Mouse (Mus musculus): Measurements from ENCODE around the gene Zfp266. TPM values are rescaled to one million over a fixed set of nuclear protein-coding genes. Genes with fewer than 3 reads are reported as not detected.

Zfp266 gene
- polyA plus RNA-seq (2014; fragmentation: Illumina TruSeq; extraction: RNeasy Lipid Tissue Mini Kit (QIAGEN cat#74804); ENCODE audit: low read depth, low replicate concordance) = 44.9 TPM

GRCm38 (mm10) chr9:20521306-20521957, at the start of gene Zfp266:
Gene Zfp266 (minus strand): TSS chr9:20521417.

GRCm38 (mm10) chr9:20492527-20493233, 28.5 kb downstream of the Zfp266 start, which contains the start of gene Zfp426:
Gene Zfp426 (minus strand): TSS chr9:20492746.

GRCm38 (mm10) chr9:20459377-20460317, 61.6 kb downstream of the Zfp266 start, which contains the start of gene Zfp26:
Gene Zfp26 (minus strand): TSS chr9:20460162.

Other genes starting within 250 kb of the Zfp266 start
- not detected for gene Olfr39, start 239.1 kb downstream of the Zfp266 start, polyA plus RNA-seq (2014; fragmentation: Illumina TruSeq; extraction: RNeasy Lipid Tissue Mini Kit (QIAGEN cat#74804); ENCODE audit: low read depth, low replicate concordance)
- gene Olfr873, start 222.9 kb downstream of the Zfp266 start, polyA plus RNA-seq (2014; fragmentation: Illumina TruSeq; extraction: RNeasy Lipid Tissue Mini Kit (QIAGEN cat#74804); ENCODE audit: low read depth, low replicate concordance) = not detected
- gene Olfr18, start 185.3 kb downstream of the Zfp266 start, polyA plus RNA-seq (2014; fragmentation: Illumina TruSeq; extraction: RNeasy Lipid Tissue Mini Kit (QIAGEN cat#74804); ENCODE audit: low read depth, low replicate concordance) = not detected
- gene Zfp560, start 136.2 kb downstream of the Zfp266 start, polyA plus RNA-seq (2014; fragmentation: Illumina TruSeq; extraction: RNeasy Lipid Tissue Mini Kit (QIAGEN cat#74804); ENCODE audit: low read depth, low replicate concordance) = 32.9 TPM
- gene Zfp26, start 61.3 kb downstream of the Zfp266 start, polyA plus RNA-seq (2014; fragmentation: Illumina TruSeq; extraction: RNeasy Lipid Tissue Mini Kit (QIAGEN cat#74804); ENCODE audit: low read depth, low replicate concordance) = 20.2 TPM
- gene Zfp426, start 28.7 kb downstream of the Zfp266 start, polyA plus RNA-seq (2014; fragmentation: Illumina TruSeq; extraction: RNeasy Lipid Tissue Mini Kit (QIAGEN cat#74804); ENCODE audit: low read depth, low replicate concordance) = 55.6 TPM
- 17.3 TPM for gene Zfp846, start 59.9 kb upstream of the Zfp266 start, polyA plus RNA-seq (2014; fragmentation: Illumina TruSeq; extraction: RNeasy Lipid Tissue Mini Kit (QIAGEN cat#74804); ENCODE audit: low read depth, low replicate concordance)
- 75.9 TPM for gene Ubl5, start 121.5 kb upstream of the Zfp266 start, polyA plus RNA-seq (2014; fragmentation: Illumina TruSeq; extraction: RNeasy Lipid Tissue Mini Kit (QIAGEN cat#74804); ENCODE audit: low read depth, low replicate concordance)
- gene Fbxl12, start 123.3 kb upstream of the Zfp266 start, polyA plus RNA-seq (2014; fragmentation: Illumina TruSeq; extraction: RNeasy Lipid Tissue Mini Kit (QIAGEN cat#74804); ENCODE audit: low read depth, low replicate concordance) = 2.5 TPM
- 0.85 TPM for gene Pin1, start 130.7 kb upstream of the Zfp266 start, polyA plus RNA-seq (2014; fragmentation: Illumina TruSeq; extraction: RNeasy Lipid Tissue Mini Kit (QIAGEN cat#74804); ENCODE audit: low read depth, low replicate concordance)
- gene Olfm2, start 224.9 kb upstream of the Zfp266 start, polyA plus RNA-seq (2014; fragmentation: Illumina TruSeq; extraction: RNeasy Lipid Tissue Mini Kit (QIAGEN cat#74804); ENCODE audit: low read depth, low replicate concordance) = 0.40 TPM